Mouse (Mus musculus) liver, embryonic 16.5 days (tissue): ENCODE measurements around the gene Nub1. TPM values are rescaled to one million over a fixed set of nuclear protein-coding genes. Genes with fewer than 3 reads are reported as not detected.

Experiments
- ATAC-seq: fragments of 200-750 bp; cut with Nextera tagmentation; 2 replicates; pipeline ENCODE4 v1.8.0; 2017; ENCODE audit warnings: low read depth, mild to moderate bottlenecking, moderate number of reproducible peaks, moderate library complexity
- H3K27ac ChIP-seq: fragments of 300-500 bp; sonication (generic); 2 replicates; pipeline ENCODE4 v1.5.1; 2014; ENCODE audit warnings: mild to moderate bottlenecking, low read length
- H3K27me3 ChIP-seq: fragments of 300-500 bp; sonication (generic); 2 replicates; pipeline ENCODE4 v1.6.1; 2014; ENCODE audit warnings: low read depth, low read length, mixed read lengths; ENCODE audit not compliant: control insufficient read depth, insufficient read depth
- H3K36me3 ChIP-seq: fragments of 300-500 bp; sonication (generic); 2 replicates; pipeline ENCODE4 v1.6.1; 2014; ENCODE audit warnings: mild to moderate bottlenecking; ENCODE audit not compliant: control insufficient read depth, insufficient read depth
- H3K4me1 ChIP-seq: fragments of 300-500 bp; sonication (generic); 2 replicates; pipeline ENCODE4 v1.6.1; 2014; ENCODE audit warnings: low read depth, low read length, mixed read lengths; ENCODE audit not compliant: control insufficient read depth
- H3K4me2 ChIP-seq: fragments of 300-500 bp; sonication (generic); 2 replicates; pipeline ENCODE4 v1.6.1; 2014; ENCODE audit warnings: low read depth, low read length, mixed read lengths
- H3K4me3 ChIP-seq: fragments of 300-500 bp; sonication (generic); 2 replicates; pipeline ENCODE4 v1.5.1; 2014; ENCODE audit warnings: low read depth, mild to moderate bottlenecking, low read length
- H3K9ac ChIP-seq: fragments of 300-500 bp; sonication (generic); 2 replicates; pipeline ENCODE4 v1.6.1; 2014; ENCODE audit warnings: low read depth, low read length
- H3K9me3 ChIP-seq: fragments of 300-500 bp; sonication (generic); replicated peaks from 2 replicates; pipeline ENCODE4 v1.6.1; 2016; ENCODE audit warnings: low read length; ENCODE audit not compliant: control insufficient read depth
- WGBS: fragments of 180-500 bp; shearing (Covaris S2); extraction: QIAGEN DNeasy Blood & Tissue Kit; methylation state at CpG from one replicate; pipeline ENCODE4 v1.1.7; 2014; ENCODE audit not compliant: insufficient replicate concordance; 5-methylcytosine and 5-hydroxymethylcytosine counted together
- polyA plus RNA-seq: library from polyadenylated mRNA; unstranded; fragments of >200 nt; fragmentation: Nextera tagmentation; extraction: Ambion mirVana; gene quantifications from 2 replicates; pipeline ENCODE4 v1.2.1, GENCODE M21; 2015

Gene Nub1
- polyA plus RNA-seq, 1 experiment from 2014 or later: 13.6 TPM

DNA sequence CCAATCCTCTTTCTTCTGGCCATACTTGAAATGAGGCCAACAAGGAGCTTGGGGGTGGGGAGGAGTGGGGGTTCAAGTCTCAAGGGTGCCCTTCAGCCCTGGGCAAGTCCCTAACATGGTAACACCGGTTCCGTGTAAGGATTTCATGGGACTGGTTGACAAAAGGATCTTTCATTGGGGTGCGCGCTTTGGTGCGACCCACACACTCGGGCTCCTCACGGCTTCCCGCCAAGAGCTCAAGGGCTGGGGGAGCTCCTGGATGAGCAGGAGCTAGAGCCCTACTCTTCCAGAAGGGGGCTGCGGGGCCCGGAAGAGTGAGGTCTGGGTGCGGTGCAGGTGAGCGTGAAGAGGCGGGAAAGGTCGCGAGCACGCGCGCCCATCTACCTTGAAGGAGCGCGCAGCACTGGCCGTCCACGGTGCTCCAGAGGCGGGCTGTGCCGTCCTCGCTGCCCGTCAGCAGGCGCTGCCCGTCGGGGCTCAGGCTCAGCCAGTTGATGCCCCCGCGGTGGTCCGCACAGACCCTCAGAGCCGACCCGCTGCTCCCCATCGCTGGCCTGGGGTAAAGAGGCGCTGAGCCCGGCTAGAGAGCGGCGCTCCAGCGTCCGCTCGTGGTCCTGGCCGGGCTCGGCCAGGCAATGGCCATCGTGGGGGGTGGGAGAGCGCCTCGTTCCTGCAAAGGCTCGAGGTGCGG, 44.6 kb downstream of the Nub1 start:
- H3K27ac ChIP-seq: no peak overlapping the region
- peak overlapping the region; percentile 47 for H3K4me2 ChIP-seq
- H3K9ac ChIP-seq: no peak overlapping the region; the same call in 1 of the 2 replicates
- no peaks in the 10 kb centered on the region for H3K9me3 ChIP-seq
- WGBS: 4% methylated on average over 49 of the region's 49 CpGs
- H3K4me3 ChIP-seq: peak overlapping the region; percentile 43
- no peak for ATAC-seq
- peaks cover 5% of the 10 kb centered on the region; the same call in 1 of the 2 replicates for H3K4me1 ChIP-seq
- no peaks in the 10 kb centered on the region for H3K36me3 ChIP-seq
- H3K27me3 ChIP-seq: peaks cover 32% of the 10 kb centered on the region

- peak within 1 kb of the TSS; percentile 43 for H3K4me3 ChIP-seq
- H3K9ac ChIP-seq: no peak within 1 kb of the TSS; the same call in 1 of the 2 replicates
- H3K9me3 ChIP-seq: no peaks in the 10 kb centered on the region
- H3K4me2 ChIP-seq: peak within 1 kb of the TSS; percentile 47
- ATAC-seq: no peak
- no peaks in the 10 kb centered on the region for H3K36me3 ChIP-seq
- H3K27ac ChIP-seq: no peak within 1 kb of the TSS
- H3K4me1 ChIP-seq: peaks cover 5% of the 10 kb centered on the region; the same call in 1 of the 2 replicates
- 0% methylated on average over 23 of the region's 23 CpGs for WGBS
- H3K27me3 ChIP-seq: peaks cover 32% of the 10 kb centered on the region
Observed at GRCm38 (mm10) chr5:24730488-24730871, 45.1 kb downstream of the Nub1 start, which contains the start of gene Wdr86. TSS of gene Wdr86 (minus strand) at chr5:24730727.

DNA sequence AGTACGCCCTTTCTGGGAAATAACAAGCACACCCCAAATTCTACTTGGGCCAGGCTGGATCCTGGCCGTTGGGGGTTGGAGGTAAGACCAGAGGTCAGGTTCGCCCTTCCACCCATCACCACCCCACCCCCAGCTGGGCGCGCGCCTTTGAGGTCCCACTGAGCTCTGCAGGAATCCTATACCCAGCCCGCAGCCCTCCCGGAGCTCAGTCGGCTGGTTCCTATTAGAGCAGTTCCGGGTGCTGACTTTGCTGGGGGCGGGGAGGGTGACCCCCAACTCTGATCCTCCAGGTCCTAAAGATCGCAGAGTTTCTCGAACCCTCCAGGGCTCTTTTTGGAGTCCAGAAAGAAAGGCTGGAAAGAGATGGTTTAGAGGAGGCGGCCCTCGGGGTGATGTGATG, 45.7 kb downstream of the Nub1 start:
- no peaks in the 10 kb centered on the region for H3K36me3 ChIP-seq
- H3K4me2 ChIP-seq: peak overlapping the region; percentile 47; the same call in 1 of the 2 replicates
- no peak overlapping the region for H3K9ac ChIP-seq
- H3K4me3 ChIP-seq: peak overlapping the region; percentile 43; the same call in 1 of the 2 replicates
- H3K9me3 ChIP-seq: no peaks in the 10 kb centered on the region
- 5% methylated on average over 15 of the region's 15 CpGs for WGBS
- no peak for ATAC-seq
- no peak overlapping the region for H3K27ac ChIP-seq
- peaks cover 5% of the 10 kb centered on the region; the same call in 1 of the 2 replicates for H3K4me1 ChIP-seq
- H3K27me3 ChIP-seq: peaks cover 32% of the 10 kb centered on the region

DNA sequence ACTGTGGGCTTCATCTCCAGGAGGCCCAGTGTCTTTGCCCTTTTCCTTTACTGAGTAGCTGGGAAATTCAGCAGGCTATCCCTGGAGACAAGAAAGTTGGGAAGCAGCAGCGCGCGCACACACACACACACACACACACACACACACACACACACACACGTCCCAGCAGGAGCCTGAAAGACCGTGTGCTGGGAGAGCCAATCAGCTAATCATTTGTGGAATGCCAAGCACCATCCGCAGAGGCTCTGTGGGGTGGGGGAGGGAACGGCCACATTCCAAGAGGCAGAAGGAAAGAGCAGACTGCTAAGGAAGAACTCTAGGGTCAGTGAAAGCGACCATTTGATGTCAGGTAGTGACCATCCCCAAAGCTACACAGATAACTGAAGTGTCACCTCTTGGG, 47.8 kb downstream of the Nub1 start:
- H3K27ac ChIP-seq: no peak overlapping the region
- H3K9ac ChIP-seq: no peak overlapping the region
- H3K36me3 ChIP-seq: no peaks in the 10 kb centered on the region
- no peak for ATAC-seq
- no peak overlapping the region for H3K4me2 ChIP-seq
- no peak overlapping the region for H3K4me3 ChIP-seq
- no peaks in the 10 kb centered on the region for H3K9me3 ChIP-seq
- peaks cover 5% of the 10 kb centered on the region; the same call in 1 of the 2 replicates for H3K4me1 ChIP-seq
- 43% methylated on average over 8 of the region's 8 CpGs for WGBS
- H3K27me3 ChIP-seq: peaks cover 32% of the 10 kb centered on the region

DNA sequence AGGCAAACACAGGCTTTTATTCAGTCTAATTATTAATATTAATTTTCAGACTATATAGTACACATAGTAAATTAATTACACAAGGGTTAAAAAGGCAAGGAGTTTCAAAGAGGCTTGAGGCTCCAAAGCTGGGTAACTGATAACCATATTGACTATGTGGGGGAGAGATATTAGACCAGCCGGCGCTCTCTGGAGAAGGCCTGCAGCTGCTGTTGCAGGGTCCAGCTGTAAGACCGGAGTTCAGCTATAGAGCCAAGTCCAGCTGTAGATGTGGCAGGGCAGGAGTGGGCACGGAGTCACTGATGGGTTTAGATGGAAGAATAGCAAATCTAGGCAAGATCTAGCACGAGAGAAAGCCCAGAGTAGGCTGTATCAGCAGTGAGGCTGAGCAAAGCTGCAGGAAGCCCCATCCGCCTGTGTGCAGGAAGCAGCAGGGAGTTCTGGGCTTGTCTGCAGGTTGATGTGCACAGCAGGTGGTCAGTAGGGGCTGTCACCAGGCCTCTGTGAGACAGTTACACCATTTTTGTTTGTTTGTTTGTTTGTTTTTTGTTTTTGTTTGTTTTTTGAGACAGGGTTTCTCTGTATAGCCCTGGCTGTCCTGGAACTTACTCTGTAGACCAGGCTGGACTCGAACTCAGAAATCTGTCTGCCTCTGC, 48.6 kb downstream of the Nub1 start:
- no peaks in the 10 kb centered on the region for H3K9me3 ChIP-seq
- peaks cover 32% of the 10 kb centered on the region for H3K27me3 ChIP-seq
- no peak overlapping the region for H3K4me3 ChIP-seq
- H3K9ac ChIP-seq: no peak overlapping the region
- peak; percentile 53; the same call in 1 of the 2 replicates for ATAC-seq
- H3K4me2 ChIP-seq: no peak overlapping the region
- no peak overlapping the region for H3K27ac ChIP-seq
- 32% methylated on average over 7 of the region's 7 CpGs for WGBS
- H3K4me1 ChIP-seq: peaks cover 9% of the 10 kb centered on the region; the same call in 1 of the 2 replicates
- H3K36me3 ChIP-seq: no peaks in the 10 kb centered on the region

GRCm38 (mm10) chr5:24737595-24737994, 52.3 kb downstream of the Nub1 start:
- no peak overlapping the region for H3K4me3 ChIP-seq
- no peak overlapping the region for H3K4me2 ChIP-seq
- no peak overlapping the region for H3K27ac ChIP-seq
- WGBS: 80% methylated on average over 10 of the region's 10 CpGs
- no peaks in the 10 kb centered on the region for H3K27me3 ChIP-seq
- H3K36me3 ChIP-seq: no peaks in the 10 kb centered on the region
- H3K9me3 ChIP-seq: no peaks in the 10 kb centered on the region
- H3K9ac ChIP-seq: no peak overlapping the region
- H3K4me1 ChIP-seq: peaks cover 4% of the 10 kb centered on the region; the same call in 1 of the 2 replicates
- ATAC-seq: no peak

DNA sequence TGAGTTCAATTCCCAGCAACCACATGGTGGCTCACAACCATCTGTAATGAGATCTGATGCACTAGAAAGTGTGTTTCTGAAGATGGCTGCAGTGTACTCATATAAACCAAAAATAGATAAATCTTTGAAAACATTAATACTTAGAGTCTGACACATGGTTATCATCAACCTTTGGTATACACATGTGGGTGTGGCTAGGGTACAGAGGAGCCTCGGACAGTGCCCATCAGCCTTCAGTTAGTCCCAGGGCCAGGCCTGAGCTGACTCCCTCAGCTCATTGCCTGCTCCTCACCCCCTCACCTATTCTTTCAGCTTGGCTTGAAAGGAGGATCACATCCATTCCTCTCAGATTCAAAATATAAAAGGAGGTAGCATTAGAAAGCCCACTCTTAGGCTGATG, 53.2 kb downstream of the Nub1 start:
- Histone ChIP-seq H3K27me3 (no peaks in the 10 kb centered on the region), H3K9ac (no peak overlapping the region), H3K4me1 (peaks cover 4% of the 10 kb centered on the region; the same call in 1 of the 2 replicates), H3K27ac (no peak overlapping the region), H3K4me2 (no peak overlapping the region), H3K4me3 (no peak overlapping the region), H3K36me3 (no peaks in the 10 kb centered on the region), H3K9me3 (no peaks in the 10 kb centered on the region)
- WGBS: 14% methylated on average over 1 of the region's 1 CpGs
- ATAC-seq: 0 out of 2 replicates have a peak, but pooled peaks have one; percentile 30

- Histone ChIP-seq H3K4me1 (peaks cover 4% of the 10 kb centered on the region; the same call in 1 of the 2 replicates), H3K36me3 (no peaks in the 10 kb centered on the region), H3K27me3 (no peaks in the 10 kb centered on the region), H3K9ac (no peak overlapping the region), H3K4me3 (no peak overlapping the region), H3K27ac (no peak overlapping the region; the same call in 1 of the 2 replicates), H3K4me2 (peak overlapping the region; percentile 7), H3K9me3 (no peaks in the 10 kb centered on the region)
- peak; percentile 24; the same call in 1 of the 2 replicates for ATAC-seq
- WGBS: 13% methylated on average over 15 of the region's 15 CpGs
Observed at GRCm38 (mm10) chr5:24739141-24739753, 53.9 kb downstream of the Nub1 start.
